Comparison of ENCODE assay signal across 10 mouse cellular contexts in genomic region chr11:61685119-61685725, GRCm38 (mm10). TPM values are rescaled to one million over a fixed set of nuclear protein-coding genes. Genes with fewer than 3 reads are reported as not detected.
A peak's percentile ranks its signal among the peaks of the same experiment; 100 is the strongest.
DNase-seq lines count a peak whose midpoint lies in the region; ATAC-seq lines count a peak whose summit lies in the region.
"Had no signal": no experiment of that assay in that cellular context is flagged by ENCODE, and none has a peak within 500 bp of the region (broad histone marks: within the 10 kb centered on the region; RNA-seq: fewer than 3 reads in every experiment).

No protein-coding gene starts in this region.

- no peak for ATAC-seq in heart, embryonic 12.5 days (ENCODE audit: insufficient number of reproducible peaks, low FRiP score)
- ATAC-seq in midbrain, embryonic 11.5 days (ENCODE audit: low FRiP score), result no peak
- ATAC-seq in midbrain, embryonic 16.5 days, result no peak
- ATAC-seq in liver, embryonic 11.5 days (replicated peaks; ENCODE audit: low FRiP score), result no peak

- H3K4me2 ChIP-seq in heart, embryonic 12.5 days, result peak overlapping the region; percentile 81
- H3K4me2 ChIP-seq in midbrain, embryonic 11.5 days, result no peak overlapping the region
- no peak overlapping the region for H3K4me2 ChIP-seq in midbrain, embryonic 16.5 days (ENCODE audit: low read length)
- H3K4me2 ChIP-seq in liver, embryonic 11.5 days, result peak overlapping the region; percentile 88

- intact Hi-C loops in heart, postnatal 25 days (cut with DNase I), result no loop called here

- WGBS in heart, embryonic 12.5 days, result 34% methylated on average over 8 of the region's 8 CpGs
- 78% methylated on average over 8 of the region's 8 CpGs for WGBS in midbrain, embryonic 11.5 days
- WGBS in midbrain, embryonic 16.5 days, result 69% methylated on average over 8 of the region's 8 CpGs
- 52% methylated on average over 8 of the region's 8 CpGs for WGBS in liver, embryonic 11.5 days

- peak overlapping the region; percentile 63 for H3K9ac ChIP-seq in heart, embryonic 12.5 days
- no peak overlapping the region for H3K9ac ChIP-seq in midbrain, embryonic 11.5 days (ENCODE audit: low read length)
- H3K9ac ChIP-seq in midbrain, embryonic 16.5 days (ENCODE audit: low read depth, low read length), result no peak overlapping the region
- H3K9ac ChIP-seq in liver, embryonic 11.5 days (ENCODE audit: low read depth, low read length), result peak overlapping the region; percentile 69

- H3K27me3 ChIP-seq in heart, embryonic 12.5 days (replicated peaks), result peaks cover 22% of the 10 kb centered on the region; the same call in 1 of the 2 replicates
- peaks cover 27% of the 10 kb centered on the region for H3K27me3 ChIP-seq in midbrain, embryonic 11.5 days (ENCODE audit: control insufficient read depth, insufficient read depth, low read length)
- H3K27me3 ChIP-seq in midbrain, embryonic 16.5 days (ENCODE audit: control insufficient read depth, insufficient read depth, low read depth, low read length), result peaks cover 27% of the 10 kb centered on the region
- H3K27me3 ChIP-seq in liver, embryonic 11.5 days (replicated peaks; ENCODE audit: control insufficient read depth, insufficient read depth, low read length), result peaks cover 29% of the 10 kb centered on the region

- no peaks in the 10 kb centered on the region for H3K36me3 ChIP-seq in heart, embryonic 12.5 days
- H3K36me3 ChIP-seq in midbrain, embryonic 11.5 days (ENCODE audit: control insufficient read depth, insufficient read depth, low read length), result no peaks in the 10 kb centered on the region
- H3K36me3 ChIP-seq in midbrain, embryonic 16.5 days (ENCODE audit: control insufficient read depth, insufficient read depth, low read length), result no peaks in the 10 kb centered on the region
- no peaks in the 10 kb centered on the region for H3K36me3 ChIP-seq in liver, embryonic 11.5 days (ENCODE audit: control insufficient read depth, insufficient read depth, low read length)

- no peak for DNase-seq in heart, postnatal 25 days (ENCODE audit: low spot score)
- peak; percentile 77 for DNase-seq in midbrain, embryonic 11.5 days (ENCODE audit: low spot score, missing footprints)
- DNase-seq in liver, embryonic 11.5 days (ENCODE audit: low spot score), result no peak
- no peak for DNase-seq in right cerebral cortex, postnatal 36 days (ENCODE audit: low spot score in 2 of 2)
- no peak for DNase-seq in ovary, adult 18-20 months (ENCODE audit: low spot score)
- DNase-seq in cerebellum, postnatal 14 days, result no peak
- DNase-seq: gastrocnemius, postnatal 25 days; kidney, postnatal 14 days had no signal

- 0 out of 2 replicates have a peak overlapping the region, but pooled peaks have one; percentile 6 for H3K27ac ChIP-seq in heart, embryonic 12.5 days (ENCODE audit: poor library complexity, severe bottlenecking)
- H3K27ac ChIP-seq in midbrain, embryonic 11.5 days (ENCODE audit: low read depth, low read length), result no peak overlapping the region
- no peak overlapping the region for H3K27ac ChIP-seq in midbrain, embryonic 16.5 days (ENCODE audit: low read length)
- peak overlapping the region; percentile 71 for H3K27ac ChIP-seq in liver, embryonic 11.5 days (ENCODE audit: low read depth, low read length)

- peak overlapping the region; percentile 52 for H3K4me3 ChIP-seq in heart, embryonic 12.5 days
- no peak overlapping the region for H3K4me3 ChIP-seq in midbrain, embryonic 11.5 days (ENCODE audit: low read depth, low read length)
- no peak overlapping the region for H3K4me3 ChIP-seq in midbrain, embryonic 16.5 days (ENCODE audit: low read depth, low read length)
- peak overlapping the region; percentile 61 for H3K4me3 ChIP-seq in liver, embryonic 11.5 days (ENCODE audit: low read depth, low read length)

- H3K4me1 ChIP-seq in heart, embryonic 12.5 days (replicated peaks), result peaks cover 69% of the 10 kb centered on the region
- peaks cover 5% of the 10 kb centered on the region; the same call in 1 of the 2 replicates for H3K4me1 ChIP-seq in midbrain, embryonic 11.5 days (ENCODE audit: control insufficient read depth, insufficient read depth, low read length)
- H3K4me1 ChIP-seq in midbrain, embryonic 16.5 days (ENCODE audit: control insufficient read depth, insufficient read depth, low read length), result 0 out of 2 replicates have a peak, but pooled peaks cover 3% of the 10 kb centered on the region
- H3K4me1 ChIP-seq in liver, embryonic 11.5 days (replicated peaks; ENCODE audit: control insufficient read depth, insufficient read depth, low read length), result peaks cover 36% of the 10 kb centered on the region

- H3K9me3 ChIP-seq in heart, embryonic 12.5 days (replicated peaks), result no peaks in the 10 kb centered on the region
- no peaks in the 10 kb centered on the region for H3K9me3 ChIP-seq in midbrain, embryonic 11.5 days (ENCODE audit: control insufficient read depth, low read length)
- no peaks in the 10 kb centered on the region for H3K9me3 ChIP-seq in midbrain, embryonic 16.5 days (replicated peaks; ENCODE audit: control insufficient read depth, low read length, poor library complexity, severe bottlenecking)
- no peaks in the 10 kb centered on the region for H3K9me3 ChIP-seq in liver, embryonic 11.5 days (ENCODE audit: control insufficient read depth, low read length)

RNA-seq across cellular contexts. Expression of gene Fam83g, which starts 1.3 kb away (rescaled TPM):
- 2.7 and 2.8 TPM in 2 replicates for polyA plus RNA-seq in heart, embryonic 12.5 days (2016; fragmentation: Nextera tagmentation; extraction: Ambion mirVana)
- total RNA-seq in heart, postnatal 25 days (2021), result under 1 TPM in 1 of 2 experiments, not detected in 1; 0.14 TPM
- 0.19 and 0.59 TPM in 2 replicates for polyA plus RNA-seq in midbrain, embryonic 11.5 days (2014; fragmentation: Nextera tagmentation; extraction: Ambion mirVana)
- polyA plus RNA-seq in midbrain, embryonic 16.5 days (2015; fragmentation: Nextera tagmentation; extraction: Ambion mirVana), result 0.11 and 0.26 TPM in 2 replicates
- 5.0 and 5.5 TPM in 2 replicates for polyA plus RNA-seq in liver, embryonic 11.5 days (2014; fragmentation: Nextera tagmentation; extraction: Ambion mirVana)

RNA-seq across cellular contexts. Expression of gene Grap, which starts 32.2 kb away (rescaled TPM):
- polyA plus RNA-seq in heart, embryonic 12.5 days (2016; fragmentation: Nextera tagmentation; extraction: Ambion mirVana), result 7.7 and 8.1 TPM in 2 replicates
- total RNA-seq in heart, postnatal 25 days (2021), result 10 to 100 TPM; 11.4 to 13.0 TPM
- polyA plus RNA-seq in midbrain, embryonic 11.5 days (2014; fragmentation: Nextera tagmentation; extraction: Ambion mirVana), result 6.2 and 7.1 TPM in 2 replicates
- polyA plus RNA-seq in midbrain, embryonic 16.5 days (2015; fragmentation: Nextera tagmentation; extraction: Ambion mirVana), result 10.7 and 11.6 TPM in 2 replicates
- polyA plus RNA-seq in liver, embryonic 11.5 days (2014; fragmentation: Nextera tagmentation; extraction: Ambion mirVana), result 9.5 and 9.9 TPM in 2 replicates

RNA-seq across cellular contexts. Expression of gene Slc5a10, which starts 35.4 kb away (rescaled TPM):
- polyA plus RNA-seq in heart, embryonic 12.5 days (2016; fragmentation: Nextera tagmentation; extraction: Ambion mirVana), result not detected in 2 replicates
- total RNA-seq in heart, postnatal 25 days (2021), result not detected
- polyA plus RNA-seq in midbrain, embryonic 11.5 days (2014; fragmentation: Nextera tagmentation; extraction: Ambion mirVana), result not detected in 2 replicates
- polyA plus RNA-seq in midbrain, embryonic 16.5 days (2015; fragmentation: Nextera tagmentation; extraction: Ambion mirVana), result not detected in 2 replicates
- polyA plus RNA-seq in liver, embryonic 11.5 days (2014; fragmentation: Nextera tagmentation; extraction: Ambion mirVana), result not detected in 2 replicates
- total RNA-seq: gastrocnemius, postnatal 25 days had no signal

Comparison
In these comparisons a context has a peak if more than half of its experiments do, and no peak if none do; other contexts are left out.
1. H3K27ac ChIP-seq: peak in heart, embryonic 12.5 days (single experiment) and liver, embryonic 11.5 days (single experiment); none in midbrain, embryonic 11.5 days (single experiment) and midbrain, embryonic 16.5 days (single experiment).
2. H3K4me2 ChIP-seq: peak in heart, embryonic 12.5 days (single experiment) and liver, embryonic 11.5 days (single experiment); none in midbrain, embryonic 11.5 days (single experiment) and midbrain, embryonic 16.5 days (single experiment).
3. H3K4me3 ChIP-seq: peak in heart, embryonic 12.5 days (single experiment) and liver, embryonic 11.5 days (single experiment); none in midbrain, embryonic 11.5 days (single experiment) and midbrain, embryonic 16.5 days (single experiment).
4. H3K9ac ChIP-seq: peak in heart, embryonic 12.5 days (single experiment) and liver, embryonic 11.5 days (single experiment); none in midbrain, embryonic 11.5 days (single experiment) and midbrain, embryonic 16.5 days (single experiment).